Mouse (Mus musculus) natural killer cell, adult 2 months (primary cell): ENCODE measurements at regions not wholly inside any gene's neighbourhood (a gene's known extent, or its start where the extent isn't known, plus 50 kb on each side); places are given as distances from the start of the nearest gene placed in this dataset.
A peak's percentile ranks its signal among the peaks of the same experiment; 100 is the strongest.

Experiments
- DNase-seq, 2 experiments: peaks; one replicate each; pipeline ENCODE4 v3.0.0; 2022; ENCODE audit warnings: low spot score in 2 of 2

DNA sequence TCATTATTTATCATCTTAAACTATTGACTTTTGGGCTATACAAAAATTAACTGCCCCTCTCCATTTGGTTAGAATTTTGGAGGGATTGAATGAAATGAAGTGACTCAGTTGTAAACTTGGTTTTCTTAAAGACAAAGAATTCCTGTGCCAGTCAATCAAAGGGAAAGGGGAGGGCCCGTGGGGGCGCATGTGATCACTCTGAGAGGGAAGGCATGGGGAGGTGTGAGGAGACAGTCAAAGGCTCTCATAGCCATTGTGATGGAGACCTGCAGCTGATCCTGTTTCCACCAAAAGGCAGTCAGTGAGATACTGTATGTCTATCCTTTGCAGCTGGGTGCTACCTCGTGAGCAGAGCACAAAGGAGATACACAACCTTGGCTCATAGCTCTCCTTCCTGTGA lies 156.6 kb upstream of the Slc24a2 start:
- no peak for DNase-seq

DNA sequence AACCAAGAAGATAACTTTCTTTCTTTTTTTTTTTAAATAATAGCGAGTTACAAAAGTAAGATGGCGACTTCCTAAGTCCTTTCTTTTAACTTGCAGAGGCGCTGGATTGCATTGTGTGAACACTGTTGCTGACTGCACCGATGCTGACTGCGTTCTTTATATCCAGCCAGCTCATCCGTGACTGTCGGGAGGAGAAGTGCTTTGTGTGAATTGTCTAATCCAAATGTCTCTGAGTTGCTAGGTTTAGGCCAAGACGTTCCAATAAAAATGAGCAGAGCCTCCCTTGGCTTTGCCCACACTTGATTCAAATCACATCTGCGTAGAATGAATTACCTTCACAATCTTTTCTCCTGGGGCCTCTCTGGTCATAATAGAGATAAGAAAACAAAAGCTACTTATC lies 156.0 kb upstream of the Slc24a2 start:
- no peak for DNase-seq

GRCm38 (mm10) chr4:87385221-87385739 lies 155.0 kb upstream of the Slc24a2 start:
- DNase-seq, result no peak

DNA sequence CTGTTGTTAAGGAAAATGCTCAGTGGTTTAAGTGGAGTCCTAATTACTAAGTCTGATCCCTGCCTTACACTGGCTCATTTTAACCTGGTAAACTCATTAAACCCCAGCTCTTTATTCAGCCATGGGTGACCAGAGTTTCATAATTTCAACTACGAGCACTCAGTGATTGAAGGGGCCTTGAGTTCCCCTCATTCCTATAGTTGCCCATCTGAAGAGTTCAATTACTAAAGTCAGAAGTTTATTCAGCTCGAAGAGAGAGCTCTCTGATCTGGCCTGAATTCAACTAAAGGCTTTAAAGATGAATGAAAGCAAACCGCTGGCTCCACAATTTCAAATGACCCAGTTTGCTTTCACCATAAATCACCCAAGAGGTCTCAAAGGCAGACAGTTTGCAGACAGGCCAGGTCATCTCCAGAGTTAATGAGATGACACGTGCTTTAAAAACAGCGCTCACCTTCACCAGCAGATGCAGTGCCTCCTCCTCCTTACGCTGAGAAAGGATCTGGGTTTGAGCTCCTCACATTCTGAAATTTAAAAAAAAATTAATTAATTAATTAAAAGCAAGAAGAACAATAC lies 154.3 kb upstream of the Slc24a2 start:
- no peak for DNase-seq

DNA sequence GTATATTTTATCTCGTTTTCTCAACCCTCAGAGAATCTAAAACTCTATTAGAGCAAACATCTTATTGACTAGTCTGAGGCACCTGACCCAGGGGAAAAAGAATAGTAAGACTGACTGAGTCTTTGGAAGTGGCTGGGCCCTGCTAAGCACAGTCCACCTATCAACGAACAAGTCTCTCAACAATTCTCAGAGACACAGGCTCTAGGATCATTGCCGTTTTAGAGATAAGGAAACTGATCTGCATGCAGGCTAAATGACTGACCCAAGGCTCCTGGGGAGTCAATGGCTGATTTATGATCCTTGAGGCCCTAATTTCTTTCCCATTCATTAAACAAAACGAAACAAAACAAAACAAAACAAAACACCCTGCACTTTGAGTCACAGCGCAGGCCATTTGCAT lies 150.4 kb upstream of the Slc24a2 start:
- DNase-seq, result no peak

GRCm38 (mm10) chr4:87379516-87380173 lies 149.4 kb upstream of the Slc24a2 start:
- DNase-seq, result no peak

GRCm38 (mm10) chr4:87371960-87372359 lies 141.7 kb upstream of the Slc24a2 start:
- no peak for DNase-seq

GRCm38 (mm10) chr4:87369626-87370234 lies 139.5 kb upstream of the Slc24a2 start:
- no peak for DNase-seq

DNA sequence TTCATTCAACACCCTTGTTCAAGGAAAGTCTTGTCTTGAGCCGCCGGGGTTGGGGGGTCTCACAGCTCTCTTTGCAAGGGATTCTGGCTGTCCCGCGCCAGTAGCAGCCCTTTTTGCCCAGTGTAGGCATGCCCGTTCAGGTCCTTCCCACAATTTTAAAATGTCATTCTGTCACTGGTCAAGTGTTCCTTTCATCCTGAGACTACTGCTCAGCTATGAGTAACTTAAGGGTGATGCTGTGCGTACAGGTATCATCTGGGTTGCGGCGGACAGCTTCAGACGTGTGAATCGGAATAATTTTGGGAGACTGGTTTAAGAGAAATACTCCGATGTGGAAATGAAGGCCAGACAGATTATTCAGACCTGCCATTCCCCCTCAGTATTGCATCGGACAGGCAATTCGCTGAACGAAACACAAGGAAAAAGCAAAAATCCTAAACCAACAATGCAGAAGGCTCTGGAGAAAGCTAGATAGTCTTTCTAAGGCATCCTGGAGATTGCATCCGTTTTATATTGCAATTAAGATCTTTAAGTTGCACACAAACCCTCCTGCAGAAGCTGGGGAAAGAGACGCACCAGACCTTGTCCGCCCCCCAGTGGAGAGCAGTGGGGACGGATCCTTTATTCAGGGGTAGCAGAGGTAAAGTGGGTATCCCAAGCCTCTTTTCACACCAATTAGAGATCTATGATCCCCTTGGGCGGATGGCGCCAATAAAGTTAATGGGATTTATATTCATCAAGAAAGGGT lies 138.3 kb upstream of the Slc24a2 start:
- DNase-seq, result peak; percentile 5 to 14

DNA sequence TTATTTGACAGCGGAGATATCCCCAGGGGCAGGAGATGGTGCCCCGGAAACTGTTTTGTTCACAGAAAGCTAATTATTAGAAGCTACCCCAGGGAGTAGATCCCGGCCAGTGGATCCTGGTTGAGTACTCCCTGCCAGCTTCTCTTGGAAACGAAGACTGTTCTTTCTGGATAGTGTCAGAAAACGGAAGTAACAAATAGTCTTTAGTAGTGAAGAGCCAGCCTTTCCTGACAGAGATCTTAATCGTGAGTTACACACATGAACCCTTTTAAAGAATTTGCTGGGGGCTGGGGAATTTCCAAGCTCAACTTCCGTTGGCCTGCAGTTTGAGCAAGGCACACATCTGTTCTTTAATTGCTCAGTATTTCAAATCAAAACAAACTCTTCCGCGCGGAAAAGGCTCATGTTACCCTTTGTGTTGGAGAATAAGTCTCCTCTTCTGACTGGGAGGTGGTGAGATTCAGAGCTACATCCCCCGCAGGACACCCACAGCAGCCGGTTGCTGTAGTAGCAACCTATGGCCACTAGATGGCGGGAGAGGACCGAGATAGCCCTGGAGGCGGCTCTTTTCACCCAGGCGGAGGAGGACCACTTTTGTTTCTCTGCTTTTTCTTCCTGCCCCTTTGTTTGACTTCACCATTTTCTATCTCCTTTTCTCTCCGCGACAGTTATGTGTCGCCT lies 137.6 kb upstream of the Slc24a2 start:
- peak; percentile 65 to 72 for DNase-seq

GRCm38 (mm10) chr4:87362201-87362600 lies 131.9 kb upstream of the Slc24a2 start:
- DNase-seq, result no peak

DNA sequence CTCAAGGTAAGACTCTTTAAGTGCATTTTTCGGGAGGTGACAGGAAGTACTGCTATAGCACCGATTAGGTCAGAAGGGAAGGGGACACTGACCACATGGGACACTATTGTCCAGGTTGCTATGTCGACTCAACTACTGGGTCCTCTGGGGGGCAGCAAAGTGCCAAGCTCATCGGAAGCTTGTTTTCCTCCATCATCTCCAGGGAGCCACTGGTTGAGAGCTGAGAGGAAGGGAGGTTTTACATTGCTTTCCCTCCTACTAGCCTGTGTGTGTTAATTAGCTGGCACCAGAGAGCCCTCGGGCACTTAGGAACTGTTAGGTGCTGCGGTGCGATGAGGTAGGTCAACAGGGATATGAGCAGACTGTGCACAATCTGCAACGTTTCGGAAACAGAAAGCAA lies 129.2 kb upstream of the Slc24a2 start:
- peak; percentile 7 to 22 for DNase-seq

DNA sequence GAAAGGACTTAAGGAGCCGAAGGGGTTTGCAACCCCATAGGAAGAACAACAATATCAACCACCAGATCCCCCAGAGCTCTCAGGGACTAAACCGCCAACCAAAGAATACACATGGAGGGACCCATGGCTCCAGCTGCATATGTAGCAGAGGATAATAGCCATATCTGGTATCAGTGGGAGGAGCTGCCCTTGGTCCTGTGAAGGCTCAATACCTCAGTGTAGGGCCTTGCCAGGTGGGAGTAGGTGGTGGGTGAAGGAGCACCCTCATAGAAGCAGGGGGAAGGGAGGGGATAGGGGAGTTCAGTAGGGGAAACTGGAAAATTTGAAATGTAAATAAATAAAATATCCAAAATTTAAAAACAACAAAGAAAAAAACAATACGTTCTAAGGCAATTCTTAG lies 128.7 kb upstream of the Slc24a2 start:
- DNase-seq, result no peak

DNA sequence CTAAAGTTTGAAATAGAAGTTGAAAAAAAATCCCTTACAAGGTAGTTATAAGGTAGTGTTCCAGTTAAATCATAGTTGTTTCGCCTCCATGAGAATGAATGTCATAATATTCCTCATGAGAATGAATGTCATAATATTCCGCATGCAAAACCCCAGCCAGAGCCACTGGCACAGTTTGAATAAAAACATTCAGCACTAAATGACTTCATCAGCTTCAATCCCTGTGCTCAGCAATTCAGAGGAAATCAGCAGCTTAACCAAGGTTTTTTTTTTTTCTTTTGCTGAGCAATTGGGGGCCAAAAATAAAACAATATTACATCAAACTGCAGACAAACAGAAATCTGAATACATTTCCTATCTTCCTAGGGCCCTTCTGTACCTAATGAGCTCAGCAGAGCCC lies 102.7 kb upstream of the Slc24a2 start:
- DNase-seq, result no peak

DNA sequence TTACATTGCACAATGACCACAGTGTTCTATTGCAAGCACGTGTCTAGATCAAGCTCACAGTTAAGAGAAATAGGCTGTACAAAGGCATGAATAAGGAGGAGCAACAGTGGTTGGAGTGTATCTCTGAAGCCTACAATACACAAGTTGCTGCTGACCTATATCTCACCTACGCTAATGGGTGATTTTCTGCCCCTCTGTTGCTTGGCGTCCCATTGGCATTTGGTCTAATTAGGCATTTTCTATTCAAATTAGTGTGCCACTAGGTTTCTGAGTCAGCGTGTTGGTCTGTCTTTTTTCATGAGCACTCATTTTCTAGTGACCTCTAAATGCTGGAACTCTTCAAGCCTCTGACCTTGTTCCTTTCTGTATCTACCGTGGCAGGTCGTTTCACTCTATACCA lies 98.9 kb upstream of the Slc24a2 start:
- no peak for DNase-seq

DNA sequence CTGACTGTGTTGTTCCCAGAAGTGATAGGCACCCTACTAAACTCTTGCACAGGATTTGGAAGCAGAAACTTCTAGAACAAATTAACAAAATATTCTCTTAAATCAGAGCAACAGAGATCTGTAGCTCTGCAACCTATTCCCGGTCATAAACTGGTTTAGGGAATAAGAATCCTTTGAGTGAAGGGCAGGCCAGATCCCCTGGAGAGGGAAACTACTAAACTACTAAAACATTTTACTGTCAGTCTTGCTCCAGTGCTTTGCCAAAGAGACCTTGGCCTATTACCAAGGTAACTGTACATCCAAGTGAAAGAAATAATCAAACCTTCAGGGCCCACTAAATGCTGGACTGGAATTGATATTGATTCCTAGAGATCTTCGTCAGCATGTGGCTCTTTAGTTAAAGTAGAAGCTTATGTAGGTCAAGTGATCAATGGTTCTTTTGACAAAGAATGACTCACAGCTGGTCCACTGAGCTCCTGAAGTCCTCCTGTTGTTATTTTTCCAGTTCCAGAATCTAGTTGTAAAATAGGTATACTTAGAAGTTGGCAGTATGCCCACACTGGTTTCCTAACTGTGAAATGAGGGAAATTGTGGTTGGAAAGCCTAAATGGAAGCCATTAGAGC lies 91.6 kb upstream of the Slc24a2 start:
- no peak for DNase-seq

- no peak for DNase-seq
Observed at GRCm38 (mm10) chr4:87298129-87298528, 67.9 kb upstream of the Slc24a2 start.

- DNase-seq, result no peak
Observed at GRCm38 (mm10) chr4:87294538-87294937, 64.3 kb upstream of the Slc24a2 start.
